Mouse (Mus musculus): Measurements from ENCODE around the gene Gm28038.

DNA sequence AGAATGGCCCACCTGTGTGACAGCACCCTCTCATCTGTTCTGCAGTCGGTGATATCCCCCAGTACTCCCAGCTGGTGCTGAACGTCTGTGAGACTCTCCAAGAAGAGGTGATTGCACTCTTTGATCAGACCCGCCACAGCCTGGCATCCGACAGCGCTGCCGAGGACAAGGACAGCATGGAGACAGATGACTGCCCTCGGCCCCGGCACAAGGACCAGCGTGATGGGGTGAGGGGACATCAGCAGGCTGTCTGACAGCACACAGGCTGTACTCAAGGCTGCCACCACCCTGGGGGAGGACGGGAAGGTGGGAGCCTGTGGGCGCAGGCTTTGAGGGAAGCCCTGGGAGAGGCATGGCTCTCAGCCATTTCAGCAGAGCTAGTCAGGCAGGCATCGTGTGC, 56.3 kb downstream of the Gm28038 start:
- TF ChIP-seq CTCF (IDR thresholded peaks at IDR 0.05; ENCODE audit: borderline replicate concordance, control insufficient read depth, extremely low read depth, insufficient read depth, low read length, poor library complexity) (no peak), POLR2A (IDR thresholded peaks at IDR 0.05; ENCODE audit: control insufficient read depth, extremely low read depth, insufficient read depth, low read length, poor library complexity) (no peak)
